Mouse (Mus musculus) urinary bladder, adult 2 months (tissue): Measurements from ENCODE around the gene Igsf3. TPM values are rescaled to one million over a fixed set of nuclear protein-coding genes. Genes with fewer than 3 reads are reported as not detected.
A peak's percentile ranks its signal among the peaks of the same experiment; 100 is the strongest.

Source experiments
- DNase-seq: peaks from one replicate; pipeline ENCODE4 v3.0.0; 2022; ENCODE audit warnings: low spot score
- polyA plus RNA-seq: library from polyadenylated mRNA; depleted of rRNA; stranded (reverse); fragments of >200 nt; gene quantifications from 2 replicates; pipeline ENCODE4 v1.2.3, GENCODE M21; 2012; rRNA removed

The Igsf3 gene
- polyA plus RNA-seq, 1 experiment = 5.5 TPM

DNA sequence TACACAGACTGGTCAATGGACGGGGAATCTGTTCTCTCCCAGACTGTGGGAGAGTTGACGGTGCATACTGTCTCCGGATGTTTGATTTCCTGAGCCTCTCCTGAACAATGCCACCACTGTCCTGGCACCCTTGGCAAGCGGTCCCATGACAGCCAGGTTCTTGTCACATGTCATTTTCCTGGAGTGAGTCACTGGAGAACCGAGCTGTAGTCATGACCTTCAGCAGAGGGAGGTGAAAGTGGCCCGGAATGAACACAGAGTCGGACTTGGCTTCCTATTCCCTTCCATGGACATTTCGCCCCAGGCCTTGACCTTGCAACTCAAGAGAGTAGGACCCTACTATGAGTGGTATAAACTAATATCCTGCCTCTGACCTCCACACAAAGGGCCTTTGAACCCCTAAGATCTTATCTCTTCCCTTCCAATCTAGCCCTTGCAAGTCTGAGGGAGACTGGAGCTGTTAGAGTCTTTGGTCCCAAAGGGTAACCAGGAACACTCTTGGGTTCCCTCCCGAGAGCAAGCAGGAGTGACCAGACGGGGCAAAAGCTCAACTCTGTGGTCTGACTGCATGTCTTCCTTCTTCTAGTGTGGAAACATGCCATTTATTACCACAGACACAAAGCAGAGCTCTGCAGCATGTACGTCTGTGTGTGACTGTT lies 123.6 kb downstream of the Igsf3 start:
- DNase-seq = no peak

DNA sequence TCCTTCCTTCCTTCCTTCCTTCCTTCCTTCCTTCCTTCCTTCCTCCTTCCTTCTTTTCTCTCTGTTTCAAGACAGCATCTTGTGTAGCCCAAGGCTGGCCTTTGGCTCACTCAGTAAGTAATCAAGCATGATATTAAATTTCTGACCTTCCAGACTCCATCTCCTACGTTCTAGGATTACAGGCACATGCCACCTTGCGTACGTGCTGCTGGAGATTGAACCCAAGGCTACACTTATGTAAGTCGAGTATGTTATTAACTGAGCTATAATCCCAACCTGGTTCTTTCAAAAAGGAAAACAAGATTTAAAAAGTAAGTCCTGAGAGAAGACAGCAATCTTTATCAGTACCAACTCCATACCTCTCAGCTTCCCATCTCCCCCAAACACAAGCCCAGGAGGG lies 124.7 kb downstream of the Igsf3 start:
- DNase-seq = no peak

DNA sequence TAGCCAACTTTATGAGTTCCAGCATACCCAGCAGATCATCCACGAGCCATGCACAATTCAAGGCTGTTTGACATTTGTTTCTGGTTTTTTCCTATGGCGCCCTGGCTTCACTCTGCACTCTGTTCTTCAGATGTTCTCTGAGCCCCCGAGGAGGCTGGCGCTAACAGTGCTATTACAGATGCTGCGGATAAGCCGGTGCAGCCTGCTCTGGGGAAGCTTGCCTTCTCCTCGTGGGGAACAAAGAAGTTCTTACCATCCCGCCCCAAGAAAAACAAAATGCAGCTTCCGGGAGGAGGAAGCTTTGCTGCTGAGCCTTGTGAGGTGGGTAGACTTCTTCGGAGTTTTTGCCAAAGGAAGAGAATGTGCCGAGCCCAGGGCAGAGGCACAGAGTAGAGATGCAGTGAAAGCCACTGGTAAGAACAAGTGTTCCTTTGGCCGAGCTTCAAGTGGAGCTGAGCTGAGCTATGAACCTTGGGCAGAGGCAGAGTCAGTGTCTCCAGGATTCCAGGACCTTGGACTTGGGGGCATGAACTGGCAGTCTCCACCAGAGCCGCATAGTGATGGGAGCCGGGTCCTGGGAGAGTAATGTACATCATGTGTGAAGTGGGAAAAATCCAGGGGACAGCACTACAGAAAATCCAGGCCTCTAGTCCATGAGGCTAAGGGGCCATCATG lies 125.3 kb downstream of the Igsf3 start:
- no peak for DNase-seq

DNA sequence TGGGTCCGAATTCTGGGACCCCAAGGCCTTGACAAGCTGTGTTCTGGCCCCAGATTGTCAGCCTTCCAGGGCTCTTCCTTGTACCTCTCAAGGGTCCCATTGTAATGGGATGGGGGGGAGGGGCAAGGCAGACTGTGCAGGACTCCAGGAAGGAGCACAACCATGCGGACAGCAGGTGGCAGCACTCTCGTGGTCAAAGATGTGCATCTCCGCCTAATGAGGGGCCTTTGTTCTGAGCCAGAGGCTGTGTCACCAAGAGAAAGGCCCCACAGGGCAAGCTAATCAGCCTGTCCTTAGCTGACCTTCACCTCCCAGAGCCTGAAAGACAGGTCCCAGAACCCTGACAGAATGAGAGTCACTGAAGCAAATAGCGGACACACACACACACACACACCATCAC lies 129.3 kb downstream of the Igsf3 start:
- peak; percentile 63 for DNase-seq

DNA sequence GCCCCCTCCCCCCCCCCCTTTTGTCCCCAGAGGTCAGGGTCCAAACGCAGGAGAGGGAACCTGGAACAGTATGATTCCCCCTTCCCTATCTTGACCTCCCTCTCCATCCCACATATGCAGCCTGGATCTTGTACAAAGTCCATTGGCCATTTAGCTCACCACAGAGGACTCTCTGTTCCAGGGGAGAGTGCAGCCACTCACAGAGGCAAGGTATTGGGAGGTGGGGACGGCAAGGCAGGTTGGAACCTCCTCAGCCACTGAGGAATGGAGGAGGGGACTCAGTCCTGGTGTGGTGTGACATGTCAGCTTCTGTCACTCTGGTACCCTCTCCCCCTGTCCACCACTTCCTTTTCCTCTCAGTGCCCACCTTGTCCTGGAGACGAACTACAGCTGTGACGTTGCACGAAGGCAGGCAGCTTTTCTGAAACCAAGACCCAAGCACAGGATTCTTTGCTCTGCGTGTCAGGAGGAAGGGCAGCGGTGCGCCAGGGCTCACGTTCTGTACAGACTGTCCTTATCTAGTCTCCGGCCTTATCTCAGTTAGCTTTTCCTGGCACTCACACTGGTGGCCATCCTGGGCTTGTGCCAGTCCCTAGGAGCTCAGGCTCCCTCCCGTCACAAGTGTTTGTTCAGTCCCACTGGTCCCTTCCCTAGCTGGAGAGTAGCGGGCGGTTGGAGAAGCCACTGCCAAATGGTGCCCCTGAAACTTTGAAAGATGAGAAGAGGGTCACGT lies 130.3 kb downstream of the Igsf3 start:
- no peak for DNase-seq

DNA sequence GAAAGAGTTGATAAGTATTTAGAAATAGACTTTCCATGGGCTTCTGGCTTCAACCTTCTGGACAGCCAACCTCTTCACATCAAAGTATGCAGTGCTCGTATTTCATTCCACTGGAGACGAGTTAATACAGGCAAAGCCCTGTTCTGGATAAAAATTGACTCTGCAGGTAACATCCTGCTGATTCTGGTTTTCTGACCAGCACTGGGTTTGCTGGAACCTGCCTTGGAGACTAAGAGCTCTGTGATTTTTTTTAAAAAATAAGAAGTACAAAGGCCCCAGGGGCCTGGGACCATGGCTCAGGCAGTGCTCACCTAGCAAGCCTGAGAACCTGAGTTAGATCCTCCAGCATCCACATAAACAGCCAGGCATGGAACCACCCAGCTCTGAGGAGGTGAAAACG lies 130.9 kb downstream of the Igsf3 start:
- DNase-seq = no peak

DNA sequence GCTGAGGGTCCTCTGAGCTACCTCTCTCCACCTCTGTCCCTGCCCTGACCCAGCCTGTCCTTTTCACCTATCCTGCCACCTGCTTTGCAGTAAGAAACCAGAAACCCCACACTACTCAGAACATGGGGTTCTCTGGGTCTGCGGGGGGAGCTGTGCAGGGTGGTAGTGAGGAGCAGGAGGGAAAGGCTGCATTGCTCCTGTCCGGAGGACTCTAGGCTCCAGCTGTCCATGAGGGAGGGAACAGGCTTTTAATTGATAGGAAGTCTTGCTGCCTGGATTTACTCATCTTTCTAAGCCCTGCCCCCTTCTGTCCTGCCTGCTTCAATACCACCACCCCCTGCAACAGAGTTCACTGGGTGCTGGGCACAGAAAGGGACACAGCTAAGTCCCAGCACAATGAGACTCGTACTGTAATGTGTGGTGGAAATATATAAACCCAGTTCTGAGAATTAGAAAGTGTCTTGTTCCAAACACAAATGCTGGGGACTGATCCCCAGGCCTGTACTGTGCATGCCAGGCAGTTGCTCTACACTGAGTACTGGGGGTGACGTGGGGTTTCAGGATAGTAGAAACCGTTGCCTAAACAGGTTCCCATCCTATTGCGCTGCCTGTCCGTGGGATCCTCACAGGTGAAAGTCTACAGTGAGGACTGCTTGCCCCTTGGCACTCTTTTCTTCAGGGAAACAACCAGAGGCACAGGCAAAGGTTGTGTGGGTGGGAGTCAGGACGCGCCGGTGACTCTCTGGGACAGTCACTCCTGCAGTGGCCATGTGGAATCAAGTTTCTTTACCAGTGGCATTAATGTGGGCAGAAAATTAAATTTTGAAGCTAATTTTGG lies 133.0 kb downstream of the Igsf3 start:
- no peak for DNase-seq

DNA sequence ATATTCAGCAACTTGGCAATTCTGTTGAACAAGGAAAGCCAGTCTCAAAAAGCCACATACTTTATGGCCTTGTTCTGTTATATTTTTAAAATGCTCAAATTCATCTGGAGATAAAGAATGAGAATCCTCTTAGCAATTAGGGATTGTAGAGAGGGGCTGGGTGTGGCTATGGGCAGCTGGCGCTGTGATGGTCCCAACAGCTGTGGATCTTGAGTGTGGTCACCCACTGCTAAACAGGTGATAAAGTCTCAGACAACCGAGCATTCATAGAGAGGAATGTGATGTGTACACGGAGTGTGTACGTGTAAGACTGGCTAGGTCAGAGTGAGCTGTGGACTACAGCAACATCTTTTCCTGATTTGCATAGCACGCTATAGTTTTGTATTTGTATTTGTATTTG lies 133.7 kb downstream of the Igsf3 start:
- no peak for DNase-seq

Other genes with a start within 250 kb of the Igsf3 start
- 2.1 and 2.4 TPM in 2 replicates for gene Cd2, start 89.1 kb upstream of the Igsf3 start, polyA plus RNA-seq
- 253 and 274 TPM in 2 replicates for gene Atp1a1, start 227.6 kb downstream of the Igsf3 start, polyA plus RNA-seq